Mouse (Mus musculus): ENCODE measurements around the gene Ruvbl2. TPM values are rescaled to one million over a fixed set of nuclear protein-coding genes. Genes with fewer than 3 reads are reported as not detected.

Gene Ruvbl2
- total and polyA plus RNA-seq, 2 experiments from 2014 or later = 90.8 to 129 TPM

GRCm38 (mm10) chr7:45409497-45410163 is 28.3 kb downstream of the Ruvbl2 start:
- no peak overlapping the region for H3K4me3 ChIP-seq (ENCODE audit: low read depth, low read length)
- peaks cover 91% of the 10 kb centered on the region for H3K27me3 ChIP-seq (ENCODE audit: insufficient read depth, low read length)
- no peak overlapping the region for H3K27ac ChIP-seq (ENCODE audit: low read depth, low read length)
- TF ChIP-seq CTCF (IDR thresholded peaks at IDR 0.05) = no peak
- 88% methylated on average over 8 of the region's 8 CpGs for WGBS
- H3K36me3 ChIP-seq (ENCODE audit: insufficient read depth, low read length) = no peaks in the 10 kb centered on the region
- H3K9me3 ChIP-seq (ENCODE audit: low read length) = no peaks in the 10 kb centered on the region
- peaks cover 3% of the 10 kb centered on the region; the same call in 1 of the 2 replicates for H3K4me1 ChIP-seq (ENCODE audit: insufficient read depth, low read length)
- H3K9ac ChIP-seq (replicated peaks; ENCODE audit: low read length, poor library complexity, severe bottlenecking) = no peak overlapping the region
- DNase-seq (ENCODE audit: low spot score) = no peak
- H3K4me2 ChIP-seq (ENCODE audit: low read depth, low read length, poor library complexity, severe bottlenecking) = no peak overlapping the region
- ATAC-seq (ENCODE audit: low FRiP score) = no peak

GRCm38 (mm10) chr7:45408949-45409348 is 28.9 kb downstream of the Ruvbl2 start:
- H3K9ac ChIP-seq (replicated peaks; ENCODE audit: low read length, poor library complexity, severe bottlenecking) = no peak overlapping the region
- WGBS = 91% methylated on average over 17 of the region's 17 CpGs
- peaks cover 84% of the 10 kb centered on the region for H3K27me3 ChIP-seq (ENCODE audit: insufficient read depth, low read length)
- no peak overlapping the region for H3K4me2 ChIP-seq (ENCODE audit: low read depth, low read length, poor library complexity, severe bottlenecking)
- no peak overlapping the region for H3K27ac ChIP-seq (ENCODE audit: low read depth, low read length)
- H3K9me3 ChIP-seq (ENCODE audit: low read length) = no peaks in the 10 kb centered on the region
- ATAC-seq (ENCODE audit: low FRiP score) (no peak), DNase-seq (ENCODE audit: low spot score) (no peak)
- no peaks in the 10 kb centered on the region for H3K36me3 ChIP-seq (ENCODE audit: insufficient read depth, low read length)
- no peak overlapping the region for H3K4me3 ChIP-seq (ENCODE audit: low read depth, low read length)
- TF ChIP-seq CTCF (IDR thresholded peaks at IDR 0.05) = no peak
- H3K4me1 ChIP-seq (ENCODE audit: insufficient read depth, low read length) = peaks cover 3% of the 10 kb centered on the region; the same call in 1 of the 2 replicates

- H3K36me3 ChIP-seq (ENCODE audit: insufficient read depth, low read length) = no peaks in the 10 kb centered on the region
- ATAC-seq (ENCODE audit: low FRiP score) (no peak), DNase-seq (ENCODE audit: low spot score) (no peak)
- H3K27ac ChIP-seq (ENCODE audit: low read depth, low read length) = no peak overlapping the region
- H3K9ac ChIP-seq (replicated peaks; ENCODE audit: low read length, poor library complexity, severe bottlenecking) = no peak overlapping the region
- H3K27me3 ChIP-seq (ENCODE audit: insufficient read depth, low read length) = peaks cover 78% of the 10 kb centered on the region
- WGBS = 79% methylated on average over 7 of the region's 7 CpGs
- H3K9me3 ChIP-seq (ENCODE audit: low read length) = no peaks in the 10 kb centered on the region
- no peaks in the 10 kb centered on the region for H3K4me1 ChIP-seq (ENCODE audit: insufficient read depth, low read length)
- H3K4me3 ChIP-seq (ENCODE audit: low read depth, low read length) = no peak overlapping the region
- no peak for TF ChIP-seq CTCF (IDR thresholded peaks at IDR 0.05)
- no peak overlapping the region for H3K4me2 ChIP-seq (ENCODE audit: low read depth, low read length, poor library complexity, severe bottlenecking)
Measured at GRCm38 (mm10) chr7:45408351-45408750, 29.5 kb downstream of the Ruvbl2 start.

GRCm38 (mm10) chr7:45407836-45408235 is 30.1 kb downstream of the Ruvbl2 start:
- ATAC-seq (ENCODE audit: low FRiP score) = no peak
- Histone ChIP-seq H3K36me3 (ENCODE audit: insufficient read depth, low read length) (no peaks in the 10 kb centered on the region), H3K4me1 (ENCODE audit: insufficient read depth, low read length) (no peaks in the 10 kb centered on the region), H3K27me3 (ENCODE audit: insufficient read depth, low read length) (peaks cover 73% of the 10 kb centered on the region), H3K4me3 (ENCODE audit: low read depth, low read length) (no peak overlapping the region), H3K27ac (ENCODE audit: low read depth, low read length) (no peak overlapping the region), H3K4me2 (ENCODE audit: low read depth, low read length, poor library complexity, severe bottlenecking) (no peak overlapping the region), H3K9me3 (ENCODE audit: low read length) (no peaks in the 10 kb centered on the region), H3K9ac (replicated peaks; ENCODE audit: low read length, poor library complexity, severe bottlenecking) (no peak overlapping the region)
- TF ChIP-seq CTCF (IDR thresholded peaks at IDR 0.05) = no peak
- no peak for DNase-seq (ENCODE audit: low spot score)
- WGBS = 82% methylated on average over 10 of the region's 10 CpGs

GRCm38 (mm10) chr7:45406157-45407156 is 31.4 kb downstream of the Ruvbl2 start:
- H3K27ac ChIP-seq (ENCODE audit: low read depth, low read length) = no peak overlapping the region
- H3K36me3 ChIP-seq (ENCODE audit: insufficient read depth, low read length) = no peaks in the 10 kb centered on the region
- 0 out of 2 replicates have a peak overlapping the region, but pooled peaks have one; percentile 24 for H3K9ac ChIP-seq (replicated peaks; ENCODE audit: low read length, poor library complexity, severe bottlenecking)
- no peaks in the 10 kb centered on the region for H3K9me3 ChIP-seq (ENCODE audit: low read length)
- 3% methylated on average over 89 of the region's 114 CpGs for WGBS
- peak overlapping the region; percentile 36 for H3K4me3 ChIP-seq (ENCODE audit: low read depth, low read length)
- H3K4me1 ChIP-seq (ENCODE audit: insufficient read depth, low read length) = no peaks in the 10 kb centered on the region
- peak overlapping the region; percentile 46 for H3K4me2 ChIP-seq (ENCODE audit: low read depth, low read length, poor library complexity, severe bottlenecking)
- TF ChIP-seq CTCF (IDR thresholded peaks at IDR 0.05) = no peak
- ATAC-seq (ENCODE audit: low FRiP score) (no peak), DNase-seq (ENCODE audit: low spot score) (no peak)
- H3K27me3 ChIP-seq (ENCODE audit: insufficient read depth, low read length) = peaks cover 64% of the 10 kb centered on the region
